Mouse (Mus musculus): ENCODE measurements around the gene Gdf10. TPM values are rescaled to one million over a fixed set of nuclear protein-coding genes. Genes with fewer than 3 reads are reported as not detected.
A peak's percentile ranks its signal among the peaks of the same experiment; 100 is the strongest.

Gdf10 gene
- 3.7 and 3.9 TPM in 2 replicates for polyA plus RNA-seq (2012; rRNA removed)
- 4.8 and 4.9 TPM in 2 replicates for polyA plus RNA-seq (2014; fragmentation: Nextera tagmentation; extraction: Ambion mirVana)

- peak within 1 kb of the TSS; percentile 37 to 47 for H3K4me3 ChIP-seq (ENCODE audit: insufficient read depth in 1 of 2, low read depth in 2 of 2, low read length in 2 of 2)
- no peak for ATAC-seq (ENCODE audit: insufficient read depth)
- no peak within 1 kb of the TSS for H3K9ac ChIP-seq (replicated peaks)
- peaks cover 25% of the 10 kb centered on the region for H3K27me3 ChIP-seq (ENCODE audit: control insufficient read depth, insufficient read depth, low read length)
- H3K27ac ChIP-seq = no peak within 1 kb of the TSS
- no peaks in the 10 kb centered on the region for H3K9me3 ChIP-seq (ENCODE audit: control insufficient read depth, low read length)
- H3K4me1 ChIP-seq (replicated peaks; ENCODE audit: control insufficient read depth in 2 of 2, insufficient read depth in 2 of 2, low read length in 1 of 2) = no peaks in the 10 kb centered on the region
- H3K4me2 ChIP-seq (ENCODE audit: low read depth) = peak within 1 kb of the TSS; percentile 40
- no peak for TF ChIP-seq EP300 (IDR thresholded peaks at IDR 0.05; ENCODE audit: low read depth)
- no peak for TF ChIP-seq CTCF (IDR thresholded peaks at IDR 0.05; ENCODE audit: low read depth)
- under 1% methylated on average over 70 of the region's 85 CpGs for WGBS (ENCODE audit: insufficient replicate concordance)
- H3K36me3 ChIP-seq (replicated peaks; ENCODE audit: control insufficient read depth, insufficient read depth, low read depth) = no peaks in the 10 kb centered on the region
- DNase-seq (ENCODE audit: low read depth in 3 of 3, low spot score in 3 of 3) = no peak
Measured at GRCm38 (mm10) chr14:33923168-33924070, at the start of gene Gdf10. TSS of gene Gdf10 (plus strand) at chr14:33923587.

DNA sequence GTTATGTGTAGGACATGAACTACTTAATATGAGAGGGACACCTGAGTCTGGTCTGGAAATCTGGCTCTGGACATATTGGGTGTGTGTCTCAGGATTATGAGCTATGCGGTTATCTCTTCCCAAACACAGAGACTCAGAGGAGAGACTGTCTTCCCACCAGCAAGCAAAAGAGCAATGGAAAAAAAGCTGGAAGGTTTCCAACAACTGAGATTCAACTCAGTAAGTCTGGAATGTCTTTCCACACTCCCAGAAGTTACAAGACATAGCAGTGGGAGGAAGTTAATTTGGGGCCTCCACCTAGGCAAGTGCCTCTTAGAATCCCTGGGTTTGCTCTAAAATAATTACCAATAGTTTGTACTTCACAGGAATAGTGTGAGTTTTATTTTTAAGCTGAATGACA lies 44.6 kb upstream of the Gdf10 start:
- Histone ChIP-seq H3K36me3 (replicated peaks; ENCODE audit: control insufficient read depth, insufficient read depth, low read depth) (no peaks in the 10 kb centered on the region), H3K4me2 (ENCODE audit: low read depth) (no peak overlapping the region), H3K4me3 (ENCODE audit: insufficient read depth in 1 of 2, low read depth in 2 of 2, low read length in 2 of 2) (no peak overlapping the region), H3K9me3 (ENCODE audit: control insufficient read depth, low read length) (no peaks in the 10 kb centered on the region), H3K27me3 (ENCODE audit: control insufficient read depth, insufficient read depth, low read length) (no peaks in the 10 kb centered on the region), H3K4me1 (replicated peaks; ENCODE audit: control insufficient read depth in 2 of 2, insufficient read depth in 2 of 2, low read length in 1 of 2) (no peaks in the 10 kb centered on the region), H3K27ac (no peak overlapping the region), H3K9ac (replicated peaks) (no peak overlapping the region)
- ATAC-seq (ENCODE audit: insufficient read depth) = no peak
- DNase-seq (ENCODE audit: low read depth in 3 of 3, low spot score in 3 of 3) = no peak
- TF ChIP-seq CTCF (IDR thresholded peaks at IDR 0.05; ENCODE audit: low read depth) = no peak
- no peak for TF ChIP-seq EP300 (IDR thresholded peaks at IDR 0.05; ENCODE audit: low read depth)
- WGBS (ENCODE audit: insufficient replicate concordance) = 67% methylated on average over 1 of the region's 1 CpGs

DNA sequence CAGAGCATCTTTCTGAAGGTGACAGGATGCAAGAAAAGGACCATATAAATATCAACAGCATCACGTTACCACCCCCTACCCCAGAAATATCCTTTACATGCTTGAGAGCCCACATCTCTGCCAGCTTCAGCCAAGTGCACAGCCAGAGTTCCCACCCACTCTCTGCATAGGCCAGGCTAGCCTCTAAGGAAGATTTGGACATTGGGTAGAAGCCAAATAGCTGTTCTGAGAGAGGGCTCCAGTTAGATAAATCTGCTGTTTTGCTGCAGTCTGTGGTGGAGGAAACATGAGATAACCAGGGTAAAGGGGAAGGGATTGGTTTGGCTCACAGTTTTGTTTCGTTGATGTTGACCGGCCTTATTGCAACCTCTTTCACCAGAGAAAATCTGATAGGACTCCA lies 43.2 kb upstream of the Gdf10 start:
- Histone ChIP-seq H3K4me1 (replicated peaks; ENCODE audit: control insufficient read depth in 2 of 2, insufficient read depth in 2 of 2, low read length in 1 of 2) (no peaks in the 10 kb centered on the region), H3K27me3 (ENCODE audit: control insufficient read depth, insufficient read depth, low read length) (no peaks in the 10 kb centered on the region), H3K27ac (no peak overlapping the region), H3K4me2 (ENCODE audit: low read depth) (no peak overlapping the region), H3K36me3 (replicated peaks; ENCODE audit: control insufficient read depth, insufficient read depth, low read depth) (no peaks in the 10 kb centered on the region), H3K9ac (replicated peaks) (no peak overlapping the region), H3K4me3 (ENCODE audit: insufficient read depth in 1 of 2, low read depth in 2 of 2, low read length in 2 of 2) (no peak overlapping the region), H3K9me3 (ENCODE audit: control insufficient read depth, low read length) (no peaks in the 10 kb centered on the region)
- ATAC-seq (ENCODE audit: insufficient read depth) (no peak), DNase-seq (ENCODE audit: low read depth in 3 of 3, low spot score in 3 of 3) (no peak)
- 62% methylated on average over 3 of the region's 3 CpGs for WGBS (ENCODE audit: insufficient replicate concordance)
- TF ChIP-seq CTCF (IDR thresholded peaks at IDR 0.05; ENCODE audit: low read depth) (no peak), EP300 (IDR thresholded peaks at IDR 0.05; ENCODE audit: low read depth) (no peak)

DNA sequence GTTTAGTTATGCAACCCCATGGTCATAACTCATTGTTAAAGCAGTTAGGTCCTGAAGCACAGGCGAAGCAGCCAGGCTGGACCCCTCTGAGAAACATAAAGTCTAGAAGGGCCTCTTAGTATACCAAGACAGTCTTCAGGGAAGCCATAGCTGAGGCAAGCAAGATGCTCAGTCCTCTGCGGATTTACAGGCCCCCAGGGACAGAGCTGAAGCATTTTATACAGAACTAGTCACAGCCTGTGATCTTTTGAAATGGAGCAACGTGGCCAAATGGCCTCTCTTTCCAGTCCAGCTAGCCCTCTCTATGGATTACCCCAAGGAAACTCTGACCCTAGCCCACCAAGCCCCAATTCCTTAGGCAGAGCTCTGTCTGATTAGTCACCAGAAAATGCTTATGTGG lies 41.9 kb upstream of the Gdf10 start:
- Histone ChIP-seq H3K36me3 (replicated peaks; ENCODE audit: control insufficient read depth, insufficient read depth, low read depth) (no peaks in the 10 kb centered on the region), H3K4me3 (ENCODE audit: insufficient read depth in 1 of 2, low read depth in 2 of 2, low read length in 2 of 2) (no peak overlapping the region), H3K9ac (replicated peaks) (no peak overlapping the region), H3K4me1 (replicated peaks; ENCODE audit: control insufficient read depth in 2 of 2, insufficient read depth in 2 of 2, low read length in 1 of 2) (no peaks in the 10 kb centered on the region), H3K27me3 (ENCODE audit: control insufficient read depth, insufficient read depth, low read length) (no peaks in the 10 kb centered on the region), H3K27ac (no peak overlapping the region), H3K9me3 (ENCODE audit: control insufficient read depth, low read length) (no peaks in the 10 kb centered on the region), H3K4me2 (ENCODE audit: low read depth) (no peak overlapping the region)
- no peak for ATAC-seq (ENCODE audit: insufficient read depth)
- 43% methylated on average over 3 of the region's 3 CpGs for WGBS (ENCODE audit: insufficient replicate concordance)
- TF ChIP-seq EP300 (IDR thresholded peaks at IDR 0.05; ENCODE audit: low read depth) (no peak), CTCF (IDR thresholded peaks at IDR 0.05; ENCODE audit: low read depth) (no peak)
- DNase-seq (ENCODE audit: low read depth in 3 of 3, low spot score in 3 of 3) = no peak

DNA sequence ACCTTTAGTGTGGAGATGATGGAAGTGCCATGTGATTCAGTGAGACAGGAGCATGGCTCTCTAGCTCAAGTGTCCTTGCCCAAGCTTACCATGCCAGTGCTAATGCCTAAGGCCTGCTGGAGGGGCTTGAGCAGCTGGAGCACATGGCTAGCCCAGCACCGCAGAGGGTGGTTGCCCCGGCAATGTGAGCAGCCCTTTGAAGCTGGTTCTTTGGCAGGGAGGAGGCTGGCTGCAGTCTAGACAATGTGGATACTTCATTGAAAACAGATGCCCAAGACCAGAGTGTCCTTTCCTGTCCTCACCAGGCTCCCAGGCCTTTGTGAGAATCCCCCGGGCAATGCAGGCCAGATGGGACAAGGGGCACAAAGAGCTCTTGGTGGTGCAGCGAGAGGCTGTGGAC lies 40.3 kb upstream of the Gdf10 start:
- DNase-seq (ENCODE audit: low read depth in 3 of 3, low spot score in 3 of 3) = no peak
- Histone ChIP-seq H3K4me2 (ENCODE audit: low read depth) (no peak overlapping the region), H3K4me1 (replicated peaks; ENCODE audit: control insufficient read depth in 2 of 2, insufficient read depth in 2 of 2, low read length in 1 of 2) (no peaks in the 10 kb centered on the region), H3K9me3 (ENCODE audit: control insufficient read depth, low read length) (no peaks in the 10 kb centered on the region), H3K27ac (no peak overlapping the region), H3K4me3 (ENCODE audit: insufficient read depth in 1 of 2, low read depth in 2 of 2, low read length in 2 of 2) (no peak overlapping the region), H3K36me3 (replicated peaks; ENCODE audit: control insufficient read depth, insufficient read depth, low read depth) (no peaks in the 10 kb centered on the region), H3K27me3 (ENCODE audit: control insufficient read depth, insufficient read depth, low read length) (no peaks in the 10 kb centered on the region), H3K9ac (replicated peaks) (no peak overlapping the region)
- TF ChIP-seq EP300 (IDR thresholded peaks at IDR 0.05; ENCODE audit: low read depth) (no peak), CTCF (IDR thresholded peaks at IDR 0.05; ENCODE audit: low read depth) (no peak)
- no peak for ATAC-seq (ENCODE audit: insufficient read depth)
- 75% methylated on average over 4 of the region's 4 CpGs for WGBS (ENCODE audit: insufficient replicate concordance)

All from liver, embryonic 14.5 days (tissue).